Mouse (Mus musculus): ENCODE data around the gene Neo1. TPM values are rescaled to one million over a fixed set of nuclear protein-coding genes. Genes with fewer than 3 reads are reported as not detected.
A peak's percentile ranks its signal among the peaks of the same experiment; 100 is the strongest.

The Neo1 gene
- polyA plus RNA-seq, 1 experiment, result 35.1 TPM

DNA sequence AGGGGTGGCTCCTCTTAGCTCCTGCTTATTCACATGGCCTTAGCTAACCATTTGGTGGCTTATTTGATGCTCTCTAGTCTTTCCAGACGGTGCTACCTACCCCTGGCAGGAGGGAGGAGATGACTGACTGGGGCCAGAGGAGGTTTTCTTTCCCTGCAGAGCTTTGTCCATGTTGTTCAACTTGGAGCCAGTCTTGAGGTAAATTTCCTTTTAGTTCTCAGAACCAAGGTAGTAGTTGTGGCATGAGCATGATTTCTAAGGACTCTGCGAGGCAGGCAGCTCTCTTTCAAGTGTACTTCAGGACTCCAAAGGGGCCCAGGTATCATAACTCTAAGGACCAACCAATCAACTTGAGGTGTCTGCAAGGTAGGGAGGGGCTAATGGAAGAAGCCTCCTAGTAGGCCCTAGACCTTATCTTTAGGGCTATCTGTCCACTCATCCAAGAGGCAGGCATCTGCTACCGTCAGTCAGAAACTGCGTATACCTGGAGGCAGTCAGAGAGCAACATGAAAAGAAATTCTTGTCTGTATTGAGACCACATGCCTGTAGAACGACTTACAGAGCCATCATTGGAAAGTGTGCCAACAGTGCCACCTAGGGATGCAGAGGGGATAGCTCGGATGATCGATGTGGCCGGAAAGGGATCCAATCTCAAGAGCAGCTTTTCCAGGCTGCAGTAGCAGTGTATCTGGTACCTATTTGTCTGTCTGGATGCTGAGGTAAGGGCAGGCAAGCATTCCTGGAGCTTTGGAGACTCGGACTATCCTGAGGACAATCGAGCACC, 162.5 kb downstream of the Neo1 start:
- H3ac ChIP-seq (ENCODE audit: control insufficient read depth, insufficient read length, low read depth), result no peak overlapping the region
- peaks cover 34% of the 10 kb centered on the region for H3K36me3 ChIP-seq (ENCODE audit: control insufficient read depth, insufficient read depth)

DNA sequence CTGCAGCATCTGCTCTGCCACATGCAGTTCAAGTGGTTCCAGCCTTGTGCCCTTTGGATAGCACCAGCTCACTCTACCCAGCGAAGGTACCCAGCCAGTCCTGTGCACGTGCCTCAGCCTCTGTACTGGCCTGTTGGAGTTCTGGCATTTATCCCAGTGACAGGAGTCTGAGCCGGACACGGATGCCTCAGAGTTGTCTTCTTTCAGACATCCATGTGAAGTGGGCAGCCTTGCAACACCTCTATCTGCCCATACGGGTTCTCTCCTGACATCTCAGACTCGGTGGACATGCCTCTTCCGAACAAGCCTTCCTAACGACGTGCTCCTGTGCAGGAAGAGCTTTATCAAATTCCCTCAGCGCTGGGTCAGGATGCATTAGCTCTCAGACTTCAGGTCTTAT, 165.1 kb downstream of the Neo1 start:
- Histone ChIP-seq H3ac (ENCODE audit: control insufficient read depth, insufficient read length, low read depth) (no peak overlapping the region), H3K79me3 (ENCODE audit: low read depth) (no peaks in the 10 kb centered on the region), H3K36me3 (ENCODE audit: control insufficient read depth, insufficient read depth) (peaks cover 13% of the 10 kb centered on the region), H3K4me3 (ENCODE audit: insufficient read depth, poor library complexity, severe bottlenecking) (no peak overlapping the region), H3K79me2 (ENCODE audit: control insufficient read depth, insufficient read depth) (no peaks in the 10 kb centered on the region), H3K27me3 (ENCODE audit: control insufficient read depth, insufficient read depth, insufficient read length) (no peaks in the 10 kb centered on the region)
- TF ChIP-seq CEBPB (IDR thresholded peaks at IDR 0.05; ENCODE audit: low read depth) (no peak), MAX (IDR thresholded peaks at IDR 0.05) (no peak), MYOD1 (IDR thresholded peaks at IDR 0.05; ENCODE audit: control insufficient read depth, insufficient read length, low read depth) (no peak), MYOG (IDR thresholded peaks at IDR 0.05; ENCODE audit: control insufficient read depth, extremely low read depth, insufficient read length) (no peak), FOSL1 (IDR thresholded peaks at IDR 0.05; ENCODE audit: insufficient read depth, low read length, poor library complexity, severe bottlenecking) (no peak), CTCF (IDR thresholded peaks at IDR 0.05; ENCODE audit: control insufficient read depth, insufficient read depth, insufficient read length) (no peak), USF1 (IDR thresholded peaks at IDR 0.05; ENCODE audit: low read depth) (no peak)

More for the DNA sequence above, 162.5 kb downstream of the Neo1 start:
- Histone ChIP-seq H3K79me2 (ENCODE audit: control insufficient read depth, insufficient read depth) (no peaks in the 10 kb centered on the region), H3K79me3 (ENCODE audit: low read depth) (no peaks in the 10 kb centered on the region), H3K4me3 (ENCODE audit: insufficient read depth, poor library complexity, severe bottlenecking) (no peak overlapping the region), H3K27me3 (ENCODE audit: control insufficient read depth, insufficient read depth, insufficient read length) (no peaks in the 10 kb centered on the region)
- TF ChIP-seq MAX (IDR thresholded peaks at IDR 0.05) (no peak), USF1 (IDR thresholded peaks at IDR 0.05; ENCODE audit: low read depth) (no peak), CEBPB (IDR thresholded peaks at IDR 0.05; ENCODE audit: low read depth) (no peak), CTCF (IDR thresholded peaks at IDR 0.05; ENCODE audit: control insufficient read depth, insufficient read depth, insufficient read length) (peak; percentile 56)

DNA sequence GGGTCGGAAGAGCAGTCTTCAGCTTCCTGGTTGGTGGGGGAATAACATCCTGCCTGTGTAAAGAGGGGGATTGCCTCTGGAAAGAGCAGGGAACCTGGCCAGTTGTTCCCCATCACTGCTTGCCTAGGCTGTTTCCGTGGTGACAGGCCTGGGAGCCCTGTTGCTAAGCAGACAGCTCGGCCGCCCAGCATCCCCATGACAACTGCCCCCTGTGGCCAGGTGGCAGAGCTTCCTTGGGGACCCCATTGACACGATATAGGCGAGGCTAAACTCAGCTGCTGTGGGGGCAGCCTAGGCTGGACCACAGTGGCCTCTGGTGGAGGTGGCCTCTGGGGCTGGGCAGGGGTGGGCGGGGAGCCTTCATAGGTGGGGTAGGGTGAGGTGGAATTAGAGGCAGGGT, 172.4 kb downstream of the Neo1 start:
- H3K27me3 ChIP-seq (ENCODE audit: control insufficient read depth, insufficient read depth, insufficient read length), result peaks cover 5% of the 10 kb centered on the region
- H3K36me3 ChIP-seq (ENCODE audit: control insufficient read depth, insufficient read depth), result no peaks in the 10 kb centered on the region
- no peaks in the 10 kb centered on the region for H3K79me2 ChIP-seq (ENCODE audit: control insufficient read depth, insufficient read depth)
- no peak overlapping the region for H3K4me3 ChIP-seq (ENCODE audit: insufficient read depth, poor library complexity, severe bottlenecking)
- no peaks in the 10 kb centered on the region for H3K79me3 ChIP-seq (ENCODE audit: low read depth)
- H3ac ChIP-seq (ENCODE audit: control insufficient read depth, insufficient read length, low read depth), result no peak overlapping the region
- TF ChIP-seq FOSL1 (IDR thresholded peaks at IDR 0.05; ENCODE audit: insufficient read depth, low read length, poor library complexity, severe bottlenecking) (no peak), MYOD1 (IDR thresholded peaks at IDR 0.05; ENCODE audit: control insufficient read depth, insufficient read length, low read depth) (no peak), MYOG (IDR thresholded peaks at IDR 0.05; ENCODE audit: control insufficient read depth, extremely low read depth, insufficient read length) (no peak), CTCF (IDR thresholded peaks at IDR 0.05; ENCODE audit: control insufficient read depth, insufficient read depth, insufficient read length) (no peak), USF1 (IDR thresholded peaks at IDR 0.05; ENCODE audit: low read depth) (no peak), MAX (IDR thresholded peaks at IDR 0.05) (no peak), CEBPB (IDR thresholded peaks at IDR 0.05; ENCODE audit: low read depth) (no peak)

DNA sequence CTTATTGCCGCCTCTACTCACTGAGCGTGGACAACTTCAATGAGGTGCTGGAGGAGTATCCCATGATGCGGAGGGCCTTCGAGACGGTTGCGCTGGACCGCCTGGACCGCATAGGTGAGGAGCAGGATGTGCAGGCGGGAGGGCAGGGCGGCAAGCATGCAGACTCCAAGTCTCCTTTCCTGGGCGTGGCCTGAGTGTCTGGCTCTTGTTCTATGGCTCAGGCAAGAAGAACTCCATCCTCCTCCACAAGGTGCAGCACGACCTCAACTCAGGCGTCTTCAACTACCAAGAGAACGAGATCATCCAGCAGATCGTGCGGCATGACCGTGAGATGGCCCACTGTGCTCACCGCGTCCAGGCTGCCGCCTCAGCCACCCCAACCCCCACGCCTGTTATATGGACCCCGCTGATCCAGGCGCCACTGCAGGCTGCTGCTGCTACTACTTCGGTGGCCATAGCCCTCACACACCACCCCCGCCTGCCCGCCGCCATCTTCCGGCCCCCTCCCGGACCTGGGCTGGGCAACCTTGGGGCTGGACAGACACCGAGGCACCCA, 177.1 kb downstream of the Neo1 start:
- Histone ChIP-seq H3K79me3 (ENCODE audit: low read depth) (no peaks in the 10 kb centered on the region), H3ac (ENCODE audit: control insufficient read depth, insufficient read length, low read depth) (no peak overlapping the region), H3K27me3 (ENCODE audit: control insufficient read depth, insufficient read depth, insufficient read length) (peaks cover 8% of the 10 kb centered on the region), H3K36me3 (ENCODE audit: control insufficient read depth, insufficient read depth) (no peaks in the 10 kb centered on the region), H3K79me2 (ENCODE audit: control insufficient read depth, insufficient read depth) (no peaks in the 10 kb centered on the region), H3K4me3 (ENCODE audit: insufficient read depth, poor library complexity, severe bottlenecking) (no peak overlapping the region)
- TF ChIP-seq CEBPB (IDR thresholded peaks at IDR 0.05; ENCODE audit: low read depth) (no peak), CTCF (IDR thresholded peaks at IDR 0.05; ENCODE audit: control insufficient read depth, insufficient read depth, insufficient read length) (no peak), MAX (IDR thresholded peaks at IDR 0.05) (no peak), USF1 (IDR thresholded peaks at IDR 0.05; ENCODE audit: low read depth) (no peak), FOSL1 (IDR thresholded peaks at IDR 0.05; ENCODE audit: insufficient read depth, low read length, poor library complexity, severe bottlenecking) (no peak)

DNA sequence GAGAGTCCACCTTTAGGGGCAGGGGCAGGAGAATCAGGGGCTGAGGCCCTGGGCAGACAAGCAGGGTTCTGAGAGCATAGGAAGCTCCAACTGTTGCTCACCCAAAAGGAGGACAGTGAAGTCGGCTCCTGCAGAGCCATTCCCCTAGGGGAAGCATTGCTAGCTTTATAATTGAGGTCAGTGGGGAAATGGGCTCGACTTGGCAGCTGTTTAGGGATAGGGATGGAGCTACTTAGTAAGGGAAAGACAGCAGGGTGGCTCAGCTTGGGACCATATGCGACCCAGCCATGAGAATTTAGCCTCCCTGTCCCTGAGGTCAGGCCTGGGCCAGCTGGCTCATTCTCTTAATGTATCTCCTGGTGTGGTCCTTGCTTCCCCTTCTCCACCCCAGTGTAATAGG, 181.3 kb downstream of the Neo1 start:
- no peaks in the 10 kb centered on the region for H3K79me3 ChIP-seq (ENCODE audit: low read depth)
- H3K79me2 ChIP-seq (ENCODE audit: control insufficient read depth, insufficient read depth), result no peaks in the 10 kb centered on the region
- H3ac ChIP-seq (ENCODE audit: control insufficient read depth, insufficient read length, low read depth), result no peak overlapping the region
- H3K27me3 ChIP-seq (ENCODE audit: control insufficient read depth, insufficient read depth, insufficient read length), result peaks cover 31% of the 10 kb centered on the region
- no peak overlapping the region for H3K4me3 ChIP-seq (ENCODE audit: insufficient read depth, poor library complexity, severe bottlenecking)
- TF ChIP-seq USF1 (IDR thresholded peaks at IDR 0.05; ENCODE audit: low read depth) (no peak), MAX (IDR thresholded peaks at IDR 0.05) (no peak), CEBPB (IDR thresholded peaks at IDR 0.05; ENCODE audit: low read depth) (no peak), CTCF (IDR thresholded peaks at IDR 0.05; ENCODE audit: control insufficient read depth, insufficient read depth, insufficient read length) (no peak), FOSL1 (IDR thresholded peaks at IDR 0.05; ENCODE audit: insufficient read depth, low read length, poor library complexity, severe bottlenecking) (no peak), MYOG (IDR thresholded peaks at IDR 0.05; ENCODE audit: control insufficient read depth, extremely low read depth, insufficient read length) (no peak)
- no peaks in the 10 kb centered on the region for H3K36me3 ChIP-seq (ENCODE audit: control insufficient read depth, insufficient read depth)

Measured in C2C12 (cell line).